Mouse (Mus musculus) right cerebral cortex, postnatal 10 days (tissue): Measurements from ENCODE around the gene Dzip1l.
"Not testable (repeated sequence)": the region's sequence is repeated elsewhere in the genome, so short reads cannot be mapped to it uniquely, and the experiment has no call there.

Source experiments
- DNase-seq, 2 experiments: peaks; one replicate each; pipeline ENCODE4 v3.0.0; 2021; ENCODE audit warnings: low spot score in 2 of 2

Gene Dzip1l

GRCm38 (mm10) chr9:99629281-99630011 is at the start of gene Dzip1l:
TSS of gene Dzip1l (plus strand) at chr9:99629496.
- DNase-seq = peak; percentile 86 to 89

- DNase-seq = peak; percentile 56 to 58
These were observed 48.6 kb upstream of the Dzip1l start for GRCm38 (mm10) chr9:99580655-99581054.

DNA sequence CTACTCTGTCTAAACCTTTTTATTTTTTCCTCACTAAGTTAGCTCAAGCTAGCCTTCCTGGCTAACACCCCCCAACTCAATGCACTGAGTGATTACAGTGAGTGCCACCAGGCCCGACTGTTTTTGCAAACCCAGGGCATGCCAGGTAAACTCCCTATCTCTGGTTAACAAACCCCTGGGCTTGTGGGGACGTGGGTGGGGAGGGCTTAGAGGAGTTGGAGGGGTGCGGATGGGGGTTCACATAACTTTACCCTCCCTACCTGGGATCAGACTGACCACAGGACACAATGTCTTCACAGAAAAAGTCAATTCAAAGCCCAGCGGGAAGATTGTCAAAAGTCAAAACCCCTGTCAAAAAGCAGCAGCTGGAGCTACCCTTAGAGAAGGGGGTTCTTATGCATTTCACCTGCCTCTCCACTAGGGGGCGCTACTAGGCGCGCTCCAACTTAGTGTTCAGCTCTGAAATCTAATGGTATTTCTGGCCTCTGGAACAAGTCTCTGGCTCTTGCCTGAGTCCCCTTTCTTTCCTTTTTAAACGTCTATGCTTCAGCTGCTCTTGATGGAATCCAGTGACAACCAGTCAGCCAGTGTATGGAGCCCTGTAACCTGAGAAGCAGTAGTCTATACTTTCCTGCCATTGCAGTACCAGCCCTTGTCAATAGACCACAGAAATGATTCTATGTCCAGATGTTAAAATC is 41.6 kb upstream of the Dzip1l start:
- DNase-seq = peak in 1 of 2 experiments; percentile 57

GRCm38 (mm10) chr9:99591144-99591543 is 38.2 kb upstream of the Dzip1l start:
- no peak for DNase-seq

- not testable (repeated sequence) for DNase-seq
These were observed 30.2 kb upstream of the Dzip1l start for GRCm38 (mm10) chr9:99599127-99599526.

GRCm38 (mm10) chr9:99603566-99603965 is 25.7 kb upstream of the Dzip1l start:
- no peak for DNase-seq

DNA sequence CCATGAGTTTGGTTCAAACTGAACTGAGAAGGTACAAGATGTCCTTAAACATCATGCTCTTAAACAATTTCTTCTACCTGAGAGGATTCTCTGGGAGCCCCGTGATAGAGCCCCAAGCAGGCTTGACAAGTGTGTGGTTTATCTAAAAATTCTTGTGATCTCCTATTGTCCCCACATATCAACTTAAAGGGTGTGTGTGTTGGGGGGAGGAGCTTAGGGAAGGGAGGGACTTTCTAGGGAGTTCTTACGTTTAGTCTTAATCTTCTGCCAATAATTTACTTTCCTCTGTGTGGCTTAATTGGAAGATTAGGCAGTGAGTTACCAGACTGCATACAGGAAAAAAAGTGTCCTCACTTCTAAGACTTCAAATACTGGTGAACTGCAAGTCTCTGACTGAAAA is 17.1 kb upstream of the Dzip1l start, which contains the start of gene A4gnt:
Gene A4gnt (plus strand): TSS at position 301 of the 400 bp plus-strand sequence.
- DNase-seq = no peak

DNA sequence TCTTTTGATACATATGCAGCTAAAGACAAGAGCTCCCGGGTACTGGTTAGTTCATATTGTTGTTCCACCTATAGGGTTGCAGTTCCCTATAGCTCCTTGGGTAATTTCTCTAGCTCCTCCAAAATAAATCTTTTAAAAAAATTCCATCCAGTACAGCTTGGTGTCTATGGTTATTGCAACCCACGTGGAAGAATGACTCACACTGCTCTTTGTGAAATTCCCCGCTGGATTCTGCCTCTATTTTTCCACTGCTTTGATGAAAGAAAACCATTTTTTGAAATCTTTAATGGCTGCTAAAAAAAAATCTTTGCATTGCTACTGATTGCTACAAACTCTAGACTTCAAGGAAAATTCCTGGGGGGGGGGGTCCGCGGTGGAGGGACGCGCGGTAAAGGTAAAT is 9.6 kb upstream of the Dzip1l start:
- DNase-seq = no peak

DNA sequence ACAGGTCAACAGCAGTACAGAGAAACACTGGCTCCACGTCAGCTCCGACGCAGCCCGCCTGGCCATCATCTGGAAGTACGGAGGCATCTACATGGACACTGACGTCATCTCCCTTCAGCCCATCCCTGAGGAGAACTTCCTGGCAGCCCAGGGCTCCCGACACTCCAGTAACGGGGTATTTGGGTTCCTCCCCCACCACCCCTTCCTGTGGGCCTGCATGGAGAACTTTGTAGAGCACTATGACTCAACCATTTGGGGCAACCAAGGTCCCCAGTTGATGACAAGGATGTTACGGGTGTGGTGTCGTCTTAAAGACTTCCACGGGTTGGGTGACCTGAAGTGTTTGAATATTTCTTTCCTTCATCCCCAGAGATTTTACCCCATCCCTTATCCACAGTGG is 9.1 kb upstream of the Dzip1l start:
- DNase-seq = no peak

- DNase-seq = no peak
These were observed 7.3 kb upstream of the Dzip1l start for GRCm38 (mm10) chr9:99622034-99622433.

DNA sequence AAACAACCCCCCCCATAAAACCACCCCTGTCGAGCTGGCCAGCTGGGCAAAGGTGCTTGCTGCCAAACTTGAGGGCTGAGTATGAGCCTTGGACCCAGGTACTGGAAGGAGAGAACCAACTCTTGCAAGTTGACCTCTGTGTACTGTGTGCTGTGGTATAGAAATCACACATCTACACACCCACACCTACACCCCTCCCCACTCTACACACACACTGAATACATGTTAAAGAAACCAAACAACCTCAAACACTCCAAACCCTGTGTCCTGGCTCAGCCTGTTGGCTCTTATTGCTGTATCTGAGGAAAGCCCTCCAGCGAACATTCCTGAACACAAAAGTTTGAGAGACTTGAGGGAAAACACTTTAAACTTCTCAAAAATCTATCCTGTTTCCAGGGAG is 6.3 kb upstream of the Dzip1l start:
- DNase-seq = no peak

DNA sequence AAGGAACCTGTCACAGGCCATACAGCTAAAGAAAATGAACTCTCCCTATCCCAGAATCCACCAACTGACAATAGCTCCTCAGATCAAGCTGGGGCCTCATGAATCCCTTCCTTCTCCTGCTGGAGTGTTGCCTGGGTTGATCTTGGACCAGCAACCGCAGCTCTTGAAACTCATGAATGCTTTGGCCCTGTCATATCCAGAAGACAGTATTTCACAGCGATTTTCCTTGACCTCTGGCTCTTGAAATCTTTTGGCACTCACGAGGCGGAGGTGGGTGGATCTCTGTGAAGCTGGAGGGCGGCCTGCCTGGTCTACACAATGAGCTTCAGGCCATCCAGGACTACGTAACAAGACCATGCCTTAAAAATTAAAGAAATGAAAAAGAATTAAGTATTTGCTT is 5.2 kb upstream of the Dzip1l start:
- DNase-seq = no peak

GRCm38 (mm10) chr9:99628581-99628980 is 715 bp upstream of the Dzip1l start:
- DNase-seq = no peak

DNA sequence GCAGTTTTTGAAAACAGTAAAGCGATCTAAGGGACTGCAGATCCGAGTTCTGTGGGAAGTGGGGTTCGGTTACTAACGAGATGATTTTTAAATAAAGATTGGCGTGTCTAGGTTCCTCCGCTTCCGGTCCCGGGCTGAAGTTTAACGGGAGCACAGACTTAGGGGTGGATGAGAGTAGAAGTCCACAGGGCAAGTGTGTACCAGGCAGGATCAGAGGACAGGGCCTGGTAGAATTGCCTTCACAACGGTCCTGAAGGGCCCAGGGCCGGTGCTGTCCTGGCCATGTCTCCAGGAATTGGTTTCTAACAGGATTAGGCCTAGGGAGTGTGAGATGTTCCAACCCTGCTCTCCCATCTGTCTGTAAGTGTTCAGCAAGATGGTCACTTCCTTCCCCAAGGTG is 775 bp downstream of the Dzip1l start:
- no peak for DNase-seq

DNA sequence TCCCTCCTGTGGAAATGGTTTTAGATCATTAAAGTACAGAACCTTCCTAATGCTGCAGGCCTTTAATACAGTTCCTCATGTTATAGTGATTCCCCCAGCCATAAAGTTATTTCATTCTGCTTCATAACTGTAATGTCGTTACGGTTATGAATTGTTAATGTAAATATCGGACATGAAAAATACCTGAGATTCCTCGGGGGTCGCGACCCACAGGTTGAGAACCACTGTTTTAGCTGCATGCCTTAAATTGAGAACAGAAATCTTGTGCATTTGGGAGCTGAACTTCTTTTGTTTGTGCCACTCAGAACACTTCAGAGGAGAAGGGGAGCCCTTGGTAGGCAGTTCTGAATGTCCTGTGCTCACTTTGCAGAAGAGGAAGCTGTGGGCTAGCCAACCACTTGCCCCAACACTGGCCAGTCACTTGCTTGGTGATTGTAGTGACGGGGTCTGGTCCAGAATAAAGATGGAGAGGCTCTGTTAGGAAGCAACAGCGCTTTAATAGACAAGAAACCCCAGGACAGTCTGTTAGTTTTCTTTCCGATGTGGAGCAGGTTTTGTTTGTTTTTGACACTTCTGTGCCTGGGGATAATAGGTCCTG is 1.3 kb downstream of the Dzip1l start:
- DNase-seq = peak; percentile 54 to 68

GRCm38 (mm10) chr9:99631781-99632180 is 2.5 kb downstream of the Dzip1l start:
- peak; percentile 38 to 40 for DNase-seq

GRCm38 (mm10) chr9:99632264-99632663 is 3.0 kb downstream of the Dzip1l start:
- DNase-seq = peak in 1 of 2 experiments; percentile 32

GRCm38 (mm10) chr9:99636776-99637175 is 7.5 kb downstream of the Dzip1l start:
- DNase-seq = no peak

- no peak for DNase-seq
These were observed 7.9 kb downstream of the Dzip1l start for GRCm38 (mm10) chr9:99637227-99637626.

- no peak for DNase-seq
These were observed 8.4 kb downstream of the Dzip1l start for GRCm38 (mm10) chr9:99637736-99638135.

DNA sequence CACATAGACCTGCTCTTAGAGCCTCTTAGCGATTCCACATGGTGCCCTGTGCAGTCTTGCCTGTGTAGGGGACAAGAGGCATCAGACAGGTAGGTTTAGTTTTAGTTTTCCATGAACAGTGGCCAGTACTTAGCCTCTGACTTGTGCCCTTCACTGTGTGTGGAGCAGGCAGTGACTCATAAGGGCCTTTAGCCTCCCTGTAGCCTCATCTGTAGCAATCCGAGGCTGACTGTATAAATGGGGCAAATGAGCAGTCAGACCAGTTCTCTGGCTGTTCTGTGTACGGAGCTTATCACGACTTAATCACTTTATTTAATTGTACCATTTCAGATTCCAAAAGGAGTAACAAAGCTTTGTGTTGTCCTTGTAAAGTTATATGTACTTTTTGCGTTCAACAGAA is 10.7 kb downstream of the Dzip1l start:
- no peak for DNase-seq

DNA sequence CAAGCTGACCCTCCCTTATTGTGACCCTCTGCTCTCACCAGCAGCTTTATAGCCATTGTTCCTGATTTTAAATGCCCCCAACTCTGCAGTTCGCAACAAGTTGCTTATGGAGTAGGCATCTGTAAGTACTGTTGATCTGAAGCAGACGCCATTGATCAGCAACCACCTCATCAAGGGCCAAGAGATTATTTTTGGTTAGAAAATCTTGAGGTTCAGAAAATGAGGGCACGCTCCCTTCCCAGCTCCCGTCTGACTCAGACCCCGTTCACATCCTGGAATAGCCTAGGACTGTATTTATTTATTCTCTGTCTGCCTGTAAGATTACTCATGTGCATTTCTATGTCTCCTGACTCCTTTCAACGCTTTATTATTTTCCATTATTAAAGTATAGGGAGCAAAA is 16.1 kb downstream of the Dzip1l start:
- no peak for DNase-seq

DNA sequence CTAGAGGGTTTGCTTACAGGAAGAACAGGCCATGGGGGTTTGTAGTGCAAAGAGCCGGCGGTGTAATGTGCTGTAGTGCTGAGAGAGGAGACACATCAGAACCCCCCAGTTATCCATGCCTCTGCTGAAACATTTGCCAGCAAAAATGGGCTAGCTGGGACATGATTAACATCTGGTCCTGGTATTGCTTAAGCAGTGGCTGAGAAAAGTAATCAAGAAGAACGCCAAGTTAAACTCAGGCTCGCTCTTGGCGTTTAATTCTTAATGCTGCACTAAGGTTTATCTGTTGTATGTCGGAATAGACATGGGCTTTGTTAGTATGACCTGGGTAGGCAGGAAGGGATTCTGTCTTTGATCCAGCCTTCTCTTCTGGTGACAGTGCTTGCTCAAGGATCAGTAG is 16.8 kb downstream of the Dzip1l start:
- DNase-seq = no peak
